Mouse (Mus musculus): Measurements from ENCODE around the gene Gm9046.
"Not testable (repeated sequence)": the region's sequence is repeated elsewhere in the genome, so short reads cannot be mapped to it uniquely, and the experiment has no call there.

- not testable (repeated sequence) for TF ChIP-seq CEBPB (IDR thresholded peaks at IDR 0.05; ENCODE audit: low read depth); CTCF (IDR thresholded peaks at IDR 0.05; ENCODE audit: control insufficient read depth, insufficient read depth, insufficient read length)
Observed at GRCm38 (mm10) chr10:118343155-118343554, at the start of gene Gm9046.
